Mouse (Mus musculus) midbrain, embryonic 10.5 days (tissue): ENCODE results near the gene Slc17a6. TPM values are rescaled to one million over a fixed set of nuclear protein-coding genes. Genes with fewer than 3 reads are reported as not detected.
"Not testable (repeated sequence)": the region's sequence is repeated elsewhere in the genome, so short reads cannot be mapped to it uniquely, and the experiment has no call there.

Experiments
- DNase-seq: peaks from one replicate; pipeline ENCODE4 v3.0.0-alpha.2; 2017; ENCODE audit warnings: low spot score
- H3K27ac ChIP-seq: fragments of 300-500 bp; sonication (generic); replicated peaks from 2 replicates; pipeline ENCODE4 v1.5.1; 2016; ENCODE audit warnings: mild to moderate bottlenecking
- H3K27me3 ChIP-seq: fragments of 300-500 bp; sonication (generic); 2 replicates; pipeline ENCODE4 v1.6.1; 2016; ENCODE audit warnings: low read depth, mild to moderate bottlenecking; ENCODE audit not compliant: poor library complexity, severe bottlenecking
- H3K36me3 ChIP-seq: fragments of 300-500 bp; sonication (generic); 2 replicates; pipeline ENCODE4 v1.6.1; 2016; ENCODE audit warnings: mild to moderate bottlenecking, moderate library complexity
- H3K4me1 ChIP-seq: fragments of 300-500 bp; sonication (generic); 2 replicates; pipeline ENCODE4 v1.6.1; 2016
- H3K4me3 ChIP-seq: fragments of 300-500 bp; sonication (generic); 2 replicates; pipeline ENCODE4 v1.5.1; 2016; ENCODE audit warnings: mild to moderate bottlenecking, moderate library complexity
- H3K9me3 ChIP-seq: fragments of 300-500 bp; sonication (generic); replicated peaks from 2 replicates; pipeline ENCODE4 v1.6.1; 2016; ENCODE audit warnings: mild to moderate bottlenecking
- WGBS: fragments of 180-500 bp; shearing (Covaris S2); methylation state at CpG from one replicate; pipeline ENCODE4 v1.1.7; 2016; 5-methylcytosine and 5-hydroxymethylcytosine counted together
- polyA plus RNA-seq: library from polyadenylated mRNA; unstranded; fragments of >200 nt; fragmentation: Nextera tagmentation; extraction: Ambion mirVana; gene quantifications from 2 replicates; pipeline ENCODE4 v1.2.1, GENCODE M21; 2016

Gene Slc17a6
- polyA plus RNA-seq, 1 experiment from 2014 or later: 6.6 TPM

- not testable (repeated sequence) for H3K4me1 ChIP-seq, H3K4me3 ChIP-seq, H3K9me3 ChIP-seq, H3K27ac ChIP-seq, DNase-seq, H3K27me3 ChIP-seq, H3K36me3 ChIP-seq
- WGBS: 80% methylated on average over 3 of the region's 3 CpGs
These were observed 88.5 kb downstream of the Slc17a6 start for GRCm38 (mm10) chr7:51710346-51710745.

- Histone ChIP-seq H3K4me1 (no peaks in the 10 kb centered on the region), H3K36me3 (no peaks in the 10 kb centered on the region), H3K4me3 (no peak overlapping the region), H3K27ac (no peak overlapping the region), H3K9me3 (no peaks in the 10 kb centered on the region), H3K27me3 (no peaks in the 10 kb centered on the region)
- no peak for DNase-seq
- WGBS: 92% methylated on average over 2 of the region's 2 CpGs
These were observed 94.0 kb downstream of the Slc17a6 start for GRCm38 (mm10) chr7:51715771-51716170.

Other genes starting within 250 kb of the Slc17a6 start
- gene Ano5, start 111.0 kb upstream of the Slc17a6 start, polyA plus RNA-seq: 0.19 and 0.22 TPM in 2 replicates
- gene Gas2, start 240.0 kb downstream of the Slc17a6 start, polyA plus RNA-seq: 20.2 and 26.0 TPM in 2 replicates
- gene Fancf, start 240.3 kb downstream of the Slc17a6 start, polyA plus RNA-seq: 7.0 and 10.1 TPM in 2 replicates